Mouse (Mus musculus): ENCODE data around the gene Nthl1.

The Nthl1 gene

GRCm38 (mm10) chr17:24630072-24630471 is 2.4 kb upstream of the Nthl1 start:
- DNase-seq, result no peak

DNA sequence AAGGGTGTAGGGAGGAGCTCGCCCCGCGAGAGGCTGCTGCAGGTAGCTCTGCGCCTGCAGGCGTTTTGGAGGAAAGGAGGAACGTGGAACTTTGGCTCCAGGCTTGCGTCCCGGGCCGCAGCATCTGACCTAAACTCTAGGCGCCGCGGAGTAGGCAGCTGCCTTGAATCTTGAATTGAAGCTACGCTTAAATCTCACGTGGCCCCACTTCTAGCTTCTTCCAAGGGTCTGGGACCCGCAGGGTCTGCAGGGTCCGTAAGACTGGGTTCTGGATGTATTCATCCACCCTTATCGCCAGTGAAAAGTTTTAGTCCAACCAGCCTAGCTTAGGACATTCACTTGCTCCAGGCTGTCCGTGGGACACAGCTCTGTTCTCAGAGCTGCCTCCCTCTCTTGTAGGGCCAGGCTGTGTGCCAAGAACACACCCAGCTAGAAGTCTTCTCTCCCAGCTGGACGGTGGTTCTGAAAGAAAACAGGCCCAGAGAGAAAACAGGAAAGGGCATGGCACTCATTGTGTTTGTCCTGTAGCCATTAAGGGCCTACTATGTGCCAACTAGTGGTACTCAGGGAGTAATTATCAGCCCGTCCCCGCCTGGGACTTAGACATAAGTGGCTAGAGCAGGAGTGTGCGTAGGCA is 451 bp downstream of the Nthl1 start:
- peak; percentile 92 for DNase-seq

- DNase-seq, result no peak
These were observed 1.4 kb downstream of the Nthl1 start for GRCm38 (mm10) chr17:24633831-24634230.

DNA sequence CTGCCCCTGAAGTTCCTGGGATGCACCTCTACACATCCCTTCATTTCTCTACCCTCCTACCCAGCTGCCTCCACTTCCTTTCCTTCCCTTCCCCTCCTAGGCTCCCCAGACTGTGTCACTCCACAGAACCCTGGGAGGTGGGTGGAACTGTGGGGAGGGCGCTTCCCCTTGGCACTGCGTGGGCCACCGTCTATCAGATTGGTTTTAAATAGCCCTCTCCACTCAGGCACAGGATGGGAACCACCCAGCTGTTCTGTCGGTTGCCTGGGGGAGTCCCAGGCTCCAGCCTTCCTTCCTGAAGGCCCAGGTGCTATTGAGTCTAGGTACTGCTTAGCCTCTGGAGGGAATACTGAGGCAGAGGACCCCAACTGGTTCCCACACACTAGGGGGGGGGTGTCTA is 2.5 kb downstream of the Nthl1 start:
- peak; percentile 76 for DNase-seq

GRCm38 (mm10) chr17:24635694-24636093 is 3.2 kb downstream of the Nthl1 start:
- peak; percentile 47 for DNase-seq

DNA sequence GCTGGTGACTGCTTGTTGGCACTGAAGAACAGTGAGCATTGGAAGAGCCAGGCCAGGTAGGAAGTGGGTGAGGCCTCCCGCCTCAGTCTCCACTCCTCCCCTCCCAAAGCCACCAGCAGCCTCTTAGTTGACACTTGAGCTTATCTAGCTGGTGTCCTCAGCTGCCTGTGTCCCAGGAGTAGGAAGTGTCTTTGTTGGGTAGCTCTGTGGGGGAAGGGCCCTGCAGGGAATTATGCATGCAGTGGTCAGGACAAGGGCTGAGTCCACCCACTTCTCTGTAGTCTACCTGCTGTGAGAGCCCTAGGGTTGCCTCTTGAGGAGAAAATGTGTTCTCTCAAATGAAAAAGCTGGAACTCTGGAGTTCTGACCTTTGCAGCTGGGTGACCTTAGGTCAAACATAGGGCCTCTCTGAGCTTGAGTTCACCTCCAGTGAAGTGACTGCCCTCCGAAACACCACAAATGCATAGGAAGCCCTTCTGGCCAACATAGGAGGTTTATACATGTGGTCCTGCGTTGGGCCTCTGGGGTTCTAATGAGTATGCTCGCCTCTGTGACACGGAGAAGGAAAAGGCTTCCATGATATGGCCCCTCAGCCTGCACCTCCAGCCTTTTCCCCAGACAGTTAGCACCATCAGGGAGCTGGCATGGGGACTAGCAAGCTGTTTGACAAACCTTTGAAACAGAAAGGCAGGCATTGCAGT is 4.5 kb downstream of the Nthl1 start:
- peak; percentile 71 for DNase-seq

- peak; percentile 49 for DNase-seq
These were observed 5.7 kb downstream of the Nthl1 start for GRCm38 (mm10) chr17:24638214-24638613.

DNA sequence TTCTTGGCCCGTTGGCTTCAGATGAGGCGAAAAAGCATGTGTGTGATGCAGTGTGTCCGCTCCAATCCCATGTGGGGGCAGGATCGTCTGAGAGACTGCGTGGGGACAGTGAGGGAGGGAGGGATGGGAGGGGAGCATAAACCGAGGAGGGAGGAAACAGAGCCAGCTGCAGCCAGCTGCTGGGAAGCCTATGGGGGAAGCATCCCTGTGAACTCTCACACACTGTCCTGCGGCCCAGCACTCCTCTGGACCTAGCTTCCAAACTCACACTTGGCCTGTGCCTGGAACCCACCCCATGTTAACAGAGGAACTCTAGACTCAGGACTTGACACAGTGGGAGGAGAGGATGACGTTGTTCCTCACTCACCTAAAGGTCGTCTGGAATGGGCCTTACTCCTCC is 6.4 kb downstream of the Nthl1 start:
- peak; percentile 87 for DNase-seq

- peak; percentile 58 for DNase-seq
These were observed 7.1 kb downstream of the Nthl1 start for GRCm38 (mm10) chr17:24639571-24639988.

- DNase-seq, result no peak
These were observed 7.6 kb downstream of the Nthl1 start for GRCm38 (mm10) chr17:24640119-24640518.

DNA sequence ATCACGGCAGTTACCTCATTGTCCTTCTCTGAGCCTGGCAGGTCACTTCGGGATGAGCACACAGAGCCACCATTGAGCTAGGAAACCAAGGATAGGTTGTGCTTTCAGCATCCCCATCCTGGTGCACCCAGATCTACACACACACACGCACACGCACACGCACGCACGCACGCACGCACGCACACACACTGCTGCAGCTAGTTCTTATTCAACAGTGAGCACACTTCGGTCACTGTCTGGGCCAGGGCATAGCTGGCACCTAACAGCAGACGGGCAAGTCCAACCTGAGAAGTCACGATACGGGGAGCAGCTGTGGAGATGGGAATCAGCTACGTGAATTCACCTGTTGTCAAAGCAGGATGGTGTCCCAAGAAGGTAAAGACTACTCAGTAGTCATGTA is 8.1 kb downstream of the Nthl1 start:
- no peak for DNase-seq

- no peak for DNase-seq
These were observed 9.5 kb downstream of the Nthl1 start for GRCm38 (mm10) chr17:24641944-24642343.

DNA sequence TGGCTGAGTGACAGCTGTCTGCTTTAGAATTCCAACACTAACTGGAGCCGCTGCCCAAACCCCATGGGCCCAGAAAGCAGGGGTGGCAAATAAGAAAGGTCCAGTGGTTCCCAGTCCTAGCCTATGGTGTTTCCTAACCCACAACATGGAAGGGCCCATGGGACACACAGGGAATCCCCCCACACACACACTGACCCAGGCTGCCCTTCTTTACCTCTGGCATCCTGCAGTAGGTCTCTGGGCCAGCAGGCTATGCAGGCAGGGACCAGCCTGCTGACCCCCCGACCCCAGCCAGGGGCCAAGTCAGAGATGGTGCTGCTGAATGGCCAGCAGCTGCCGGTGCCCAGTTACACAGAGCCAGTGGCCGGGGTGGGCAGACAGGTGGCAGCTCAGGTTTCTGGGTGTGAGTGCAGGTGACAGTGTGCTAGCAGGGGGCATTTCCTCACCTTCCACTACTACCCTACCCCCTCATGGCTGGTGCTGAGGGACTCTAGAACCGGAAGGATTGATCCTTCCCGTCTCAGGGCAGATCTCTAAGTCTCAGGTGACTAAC is 10.4 kb downstream of the Nthl1 start:
- no peak for DNase-seq

- peak; percentile 79 for DNase-seq
These were observed 11.7 kb downstream of the Nthl1 start for GRCm38 (mm10) chr17:24644030-24644715.

DNA sequence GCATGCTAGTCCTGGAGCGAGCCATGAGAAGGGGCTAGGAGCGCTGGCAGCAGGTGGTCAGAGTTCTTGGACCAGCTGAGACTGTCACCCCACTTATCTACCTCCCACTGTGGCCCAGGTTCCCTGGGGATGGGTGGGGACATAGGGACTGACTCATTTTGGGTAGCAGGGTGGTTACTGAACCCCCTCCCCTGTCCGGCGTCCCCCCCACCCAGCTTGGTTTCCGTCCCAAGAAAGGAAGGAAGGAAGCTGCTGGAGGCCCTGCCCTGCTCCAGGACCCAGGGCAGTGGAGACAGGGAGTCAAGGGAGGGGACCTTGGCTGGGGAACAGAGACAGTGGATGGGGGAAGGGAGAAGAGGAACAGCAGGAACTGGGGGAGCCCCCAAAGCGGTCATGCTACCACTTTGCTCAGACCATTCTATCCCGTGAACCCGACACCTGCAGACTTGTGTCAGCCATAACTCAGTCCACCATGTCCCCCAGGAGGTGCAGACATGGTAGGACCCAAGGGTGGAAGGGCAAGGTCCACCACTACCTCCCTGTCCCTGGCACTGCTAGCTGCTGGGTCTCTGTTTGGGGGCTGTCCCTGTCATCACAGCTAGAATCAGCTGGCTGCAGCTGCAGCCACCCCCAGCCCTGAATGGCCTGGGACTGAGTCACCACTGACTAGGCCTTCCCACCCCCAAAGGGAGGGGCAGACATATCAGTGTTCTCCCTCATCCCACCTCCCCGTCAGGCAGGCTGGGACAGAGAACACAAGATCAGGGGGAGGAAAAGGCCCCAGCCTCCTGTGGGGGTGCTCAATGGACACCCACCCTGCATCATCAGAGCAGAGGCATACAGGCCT is 12.6 kb downstream of the Nthl1 start:
- DNase-seq, result peak; percentile 83

DNA sequence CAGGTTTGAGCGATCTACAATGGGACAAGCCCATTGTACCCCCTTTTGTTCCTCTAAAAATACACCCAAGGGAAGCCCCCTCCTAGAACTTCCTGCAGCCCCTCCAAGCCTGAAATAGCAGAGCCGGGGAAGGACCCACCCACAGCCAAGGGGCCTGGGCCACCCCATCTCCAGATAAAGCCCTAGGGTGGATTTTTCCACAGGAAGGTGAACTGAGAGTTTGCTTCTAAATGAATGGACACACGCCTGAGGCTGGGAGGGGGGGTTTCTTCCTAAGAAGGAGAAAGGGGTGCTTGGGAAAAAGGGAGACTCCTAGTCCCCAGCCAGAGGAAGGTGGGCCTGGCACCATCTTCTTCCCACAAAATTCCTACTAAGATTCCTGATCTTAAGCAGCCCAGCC is 13.4 kb downstream of the Nthl1 start:
- DNase-seq, result no peak

DNA sequence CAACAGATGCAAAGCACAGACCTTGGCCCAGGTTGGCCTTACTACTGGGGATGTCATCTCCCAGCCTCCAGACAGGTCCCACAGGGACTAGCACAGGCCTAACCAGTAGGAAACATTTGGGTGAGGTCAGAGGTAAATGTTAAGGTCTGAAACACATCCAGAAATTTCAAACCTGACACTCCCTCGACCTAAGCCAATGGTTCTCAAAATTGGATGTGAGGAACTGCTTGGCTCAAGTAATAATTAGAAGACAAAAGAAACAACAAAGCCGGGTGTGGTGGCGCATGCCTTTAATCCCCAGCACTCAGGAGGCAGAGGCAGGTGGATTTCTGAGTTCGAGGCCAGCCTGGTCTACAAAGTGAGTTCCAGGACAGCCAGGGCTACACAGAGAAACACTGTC is 13.9 kb downstream of the Nthl1 start:
- DNase-seq, result no peak

DNA sequence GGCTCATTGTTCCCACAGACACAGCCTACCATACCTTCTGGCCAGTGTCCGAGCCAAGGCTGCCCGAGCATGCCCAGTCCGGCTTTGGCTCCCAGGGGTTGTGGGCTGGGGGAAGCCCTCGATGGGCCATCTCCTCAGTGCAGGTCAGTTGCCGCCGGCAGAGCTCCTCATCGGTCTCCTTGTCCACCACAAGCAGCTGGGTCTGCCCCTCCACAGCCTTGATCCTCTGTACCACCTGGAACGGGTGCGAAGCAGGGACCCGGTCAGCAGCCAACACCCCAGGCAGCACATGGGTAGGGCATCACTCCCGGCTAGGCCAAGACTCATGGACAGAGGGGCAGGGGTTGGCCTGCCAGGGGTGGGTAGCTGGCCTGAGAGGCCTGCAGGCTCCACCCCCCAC is 15.0 kb downstream of the Nthl1 start:
- DNase-seq, result peak; percentile 46

DNA sequence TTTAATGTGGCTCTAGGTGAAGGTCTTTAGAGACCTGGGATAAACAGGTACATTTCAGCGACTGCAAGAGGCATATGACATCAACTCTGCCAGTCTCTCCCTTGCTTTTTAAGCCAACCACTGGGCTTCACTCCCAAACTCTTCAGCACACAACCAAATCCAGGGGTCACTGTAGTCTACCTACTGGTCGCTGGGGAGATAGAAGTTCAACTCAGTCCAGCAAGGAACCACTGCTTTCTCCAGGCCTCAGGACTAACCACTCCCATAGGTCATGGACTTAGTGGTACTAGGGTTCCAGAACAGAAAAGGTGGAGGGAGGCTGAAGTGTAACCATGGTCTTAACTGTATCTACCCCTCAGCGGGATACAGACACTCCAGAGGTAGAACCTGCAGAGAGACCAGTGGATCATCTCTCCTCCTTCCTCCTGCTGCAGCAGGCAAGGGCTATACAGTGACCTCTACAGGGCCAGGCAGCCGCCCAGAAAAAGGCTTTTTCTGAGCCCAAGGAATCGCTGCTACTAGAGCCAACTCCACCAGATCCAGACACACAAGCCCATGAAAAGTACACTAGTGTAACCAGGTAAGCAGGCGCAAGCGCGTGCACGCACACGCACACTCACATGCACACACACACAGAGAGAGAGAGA is 16.4 kb downstream of the Nthl1 start:
- DNase-seq, result no peak

DNA sequence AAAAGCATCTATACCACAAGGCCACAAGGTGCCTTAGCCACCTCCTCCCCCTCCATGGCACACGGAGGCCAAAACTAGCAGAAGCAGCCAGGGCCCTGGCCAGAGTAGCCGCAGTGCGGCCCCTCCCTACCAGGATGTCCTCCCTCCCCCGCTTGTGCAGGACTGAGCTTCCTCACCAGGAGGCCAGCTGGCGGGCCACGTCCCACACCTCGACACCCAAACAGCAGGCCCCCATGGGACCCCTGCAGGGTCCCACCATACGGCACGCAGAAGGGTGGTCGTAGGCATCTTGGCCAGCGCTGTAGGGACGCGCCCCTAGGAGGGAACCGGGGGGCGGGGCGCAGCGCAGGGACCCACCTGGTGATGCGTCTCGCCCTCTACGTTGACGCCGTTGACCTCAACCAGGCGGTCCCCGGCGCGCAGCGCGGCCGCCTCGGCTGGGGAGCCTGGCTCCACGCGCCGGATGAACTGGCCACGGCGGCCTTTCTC is 17.1 kb downstream of the Nthl1 start:
- peak; percentile 83 for DNase-seq

GRCm38 (mm10) chr17:24650070-24650616 is 17.7 kb downstream of the Nthl1 start, which contains the start of gene Slc9a3r2:
Gene Slc9a3r2, minus strand, starts transcription at chr17:24650327.
- peak; percentile 60 for DNase-seq

DNA sequence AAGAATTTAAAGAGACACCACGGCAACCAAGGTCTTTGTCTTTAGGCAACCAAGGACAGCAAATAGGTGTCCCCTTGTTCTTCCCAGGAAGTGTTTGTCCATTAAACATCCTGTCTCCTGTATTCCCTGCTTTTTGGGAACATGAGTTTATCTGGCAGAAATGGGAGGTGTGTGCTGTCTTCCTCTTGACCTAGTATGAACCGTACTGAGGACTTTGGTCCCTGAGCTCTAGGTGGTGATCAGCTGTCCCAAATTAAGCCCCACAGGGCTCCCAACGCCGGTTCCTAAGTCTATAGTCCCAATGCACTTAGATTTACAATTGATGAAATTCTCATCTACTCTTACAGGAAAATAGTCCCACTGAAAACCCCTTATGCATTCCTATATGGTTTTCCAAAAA is 18.3 kb downstream of the Nthl1 start:
- DNase-seq, result no peak

All from lung, postnatal 10 days (tissue).